Mouse (Mus musculus): Measurements from ENCODE around the gene Sfrp5.
A peak's percentile ranks its signal among the peaks of the same experiment; 100 is the strongest.

Sfrp5 gene

GRCm38 (mm10) chr19:42201696-42202381 is at the start of gene Sfrp5:
Sfrp5 (minus strand) TSS chr19:42202252.
- no peak for DNase-seq (ENCODE audit: low spot score in 2 of 2)

GRCm38 (mm10) chr19:42249976-42250914 is 48.2 kb upstream of the Sfrp5 start:
- no peak for DNase-seq (ENCODE audit: low spot score in 2 of 2)

- DNase-seq (ENCODE audit: low spot score in 2 of 2): no peak
Measured at GRCm38 (mm10) chr19:42247519-42247918, 45.5 kb upstream of the Sfrp5 start, which contains the start of gene Golga7b. Golga7b (plus strand) TSS chr19:42247574.

GRCm38 (mm10) chr19:42246626-42247025 is 44.6 kb upstream of the Sfrp5 start:
- DNase-seq (ENCODE audit: low spot score in 2 of 2): no peak

GRCm38 (mm10) chr19:42243401-42243800 is 41.3 kb upstream of the Sfrp5 start:
- no peak for DNase-seq (ENCODE audit: low spot score in 2 of 2)

- no peak for DNase-seq (ENCODE audit: low spot score in 2 of 2)
Measured at GRCm38 (mm10) chr19:42240881-42241280, 38.8 kb upstream of the Sfrp5 start.

GRCm38 (mm10) chr19:42238341-42238715 is 36.3 kb upstream of the Sfrp5 start:
- DNase-seq (ENCODE audit: low spot score in 2 of 2): no peak

GRCm38 (mm10) chr19:42237602-42238340 is 35.7 kb upstream of the Sfrp5 start:
- DNase-seq (ENCODE audit: low spot score in 2 of 2): no peak

- DNase-seq (ENCODE audit: low spot score in 2 of 2): no peak
Measured at GRCm38 (mm10) chr19:42230986-42231385, 28.9 kb upstream of the Sfrp5 start.

- no peak for DNase-seq (ENCODE audit: low spot score in 2 of 2)
Measured at GRCm38 (mm10) chr19:42230288-42230568, 28.2 kb upstream of the Sfrp5 start.

- no peak for DNase-seq (ENCODE audit: low spot score in 2 of 2)
Measured at GRCm38 (mm10) chr19:42229499-42230287, 27.6 kb upstream of the Sfrp5 start.

- no peak for DNase-seq (ENCODE audit: low spot score in 2 of 2)
Measured at GRCm38 (mm10) chr19:42226451-42226850, 24.4 kb upstream of the Sfrp5 start.

GRCm38 (mm10) chr19:42217374-42217763 is 15.3 kb upstream of the Sfrp5 start:
- peak in 1 of 2 experiments; percentile 18 for DNase-seq (ENCODE audit: low spot score in 2 of 2)

- no peak for DNase-seq (ENCODE audit: low spot score in 2 of 2)
Measured at GRCm38 (mm10) chr19:42216699-42217373, 14.8 kb upstream of the Sfrp5 start.

- DNase-seq (ENCODE audit: low spot score in 2 of 2): no peak
Measured at GRCm38 (mm10) chr19:42214601-42215000, 12.5 kb upstream of the Sfrp5 start.

GRCm38 (mm10) chr19:42211936-42212335 is 9.9 kb upstream of the Sfrp5 start:
- no peak for DNase-seq (ENCODE audit: low spot score in 2 of 2)

GRCm38 (mm10) chr19:42209976-42210375 is 7.9 kb upstream of the Sfrp5 start:
- DNase-seq (ENCODE audit: low spot score in 2 of 2): no peak

- DNase-seq (ENCODE audit: low spot score in 2 of 2): no peak
Measured at GRCm38 (mm10) chr19:42209485-42209884, 7.4 kb upstream of the Sfrp5 start.

- no peak for DNase-seq (ENCODE audit: low spot score in 2 of 2)
Measured at GRCm38 (mm10) chr19:42205201-42205600, 3.1 kb upstream of the Sfrp5 start.

GRCm38 (mm10) chr19:42204306-42204705 is 2.3 kb upstream of the Sfrp5 start:
- no peak for DNase-seq (ENCODE audit: low spot score in 2 of 2)

- no peak for DNase-seq (ENCODE audit: low spot score in 2 of 2)
Measured at GRCm38 (mm10) chr19:42202467-42202866, 415 bp upstream of the Sfrp5 start.

Data from thymus, postnatal 10 days (tissue).